Mouse (Mus musculus) ES-Bruce4 (cell line): ENCODE measurements around the gene Ndufs7. TPM values are rescaled to one million over a fixed set of nuclear protein-coding genes. Genes with fewer than 3 reads are reported as not detected.
A peak's percentile ranks its signal among the peaks of the same experiment; 100 is the strongest.

Experiments used
- H3K27ac ChIP-seq: 2 replicates; pipeline ENCODE4 v1.5.1; 2012; ENCODE audit warnings: low read length, inconsistent platforms; ENCODE audit not compliant: insufficient read depth
- H3K27me3 ChIP-seq: 2 replicates; pipeline ENCODE4 v1.6.1; 2012; ENCODE audit warnings: mild to moderate bottlenecking, low read length, inconsistent platforms; ENCODE audit not compliant: control insufficient read depth, poor library complexity, insufficient read depth, severe bottlenecking
- H3K36me3 ChIP-seq: 2 replicates; pipeline ENCODE4 v1.6.1; 2012; ENCODE audit warnings: inconsistent platforms, mild to moderate bottlenecking, low read length, moderate library complexity; ENCODE audit not compliant: control insufficient read depth, poor library complexity, insufficient read depth, severe bottlenecking
- H3K4me1 ChIP-seq: one replicate; pipeline ENCODE4 v1.8.1; 2011; ENCODE audit warnings: low read length; ENCODE audit not compliant: control insufficient read depth, insufficient read depth
- H3K4me3 ChIP-seq: 2 replicates; pipeline ENCODE4 v1.5.1; 2011; ENCODE audit warnings: low read depth, mild to moderate bottlenecking, low read length
- H3K9ac ChIP-seq: 2 replicates; pipeline ENCODE4 v1.6.1; 2012; ENCODE audit warnings: low read depth, mild to moderate bottlenecking, inconsistent platforms; ENCODE audit not compliant: poor library complexity, severe bottlenecking
- H3K9me3 ChIP-seq: replicated peaks from 2 replicates; pipeline ENCODE4 v1.6.1; 2012; ENCODE audit warnings: mild to moderate bottlenecking, low read length, inconsistent platforms; ENCODE audit not compliant: control insufficient read depth, poor library complexity, insufficient read depth, severe bottlenecking
- CTCF ChIP-seq: IDR thresholded peaks from one replicate; pipeline ENCODE4 v1.8.1; 2011; ENCODE audit warnings: low read depth, low read length
- EP300 ChIP-seq: IDR thresholded peaks from 2 replicates; pipeline ENCODE4 v1.6.1; 2011; ENCODE audit warnings: low read depth, low read length; ENCODE audit not compliant: insufficient read depth
- POLR2A ChIP-seq: IDR thresholded peaks from one replicate; pipeline ENCODE4 v1.8.1; 2011; ENCODE audit warnings: low read length; ENCODE audit not compliant: insufficient read depth
- polyA plus RNA-seq: library from polyadenylated mRNA; stranded (reverse); fragments of >200 nt; gene quantifications from 2 replicates; pipeline ENCODE4 v1.2.4, GENCODE M21; 2011; ENCODE audit warnings: low read depth; ENCODE audit not compliant: missing spikeins, insufficient read depth, insufficient read length

The Ndufs7 gene
- polyA plus RNA-seq, 1 experiment, result 63.9 TPM

DNA sequence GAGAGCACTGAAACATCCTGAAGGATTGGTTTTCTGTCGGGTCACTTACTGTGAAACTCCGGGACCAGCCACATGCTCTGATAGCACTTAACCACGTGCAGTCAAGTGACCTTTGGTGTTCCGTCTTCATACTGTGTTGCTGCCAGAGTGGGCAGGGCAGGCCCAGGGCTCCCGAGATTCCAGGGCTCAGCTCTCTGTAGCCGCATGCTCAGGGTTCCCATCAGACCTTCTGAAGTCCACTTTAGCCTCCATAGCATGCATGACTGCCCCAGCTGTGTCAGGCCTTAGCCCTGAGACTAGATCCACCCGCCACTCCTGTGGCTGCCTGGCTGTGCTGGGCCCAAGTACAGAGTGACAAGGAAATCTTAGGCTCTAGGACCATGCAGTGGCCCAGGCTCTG is 32.4 kb downstream of the Ndufs7 start:
- H3K36me3 ChIP-seq, result peaks cover 66% of the 10 kb centered on the region
- no peaks in the 10 kb centered on the region for H3K4me1 ChIP-seq
- no peak overlapping the region for H3K9ac ChIP-seq
- H3K27ac ChIP-seq, result no peak overlapping the region
- H3K4me3 ChIP-seq, result no peak overlapping the region
- no peaks in the 10 kb centered on the region for H3K9me3 ChIP-seq
- H3K27me3 ChIP-seq, result no peaks in the 10 kb centered on the region
- TF ChIP-seq EP300, result no peak
- TF ChIP-seq CTCF, result no peak
- no peak for TF ChIP-seq POLR2A

DNA sequence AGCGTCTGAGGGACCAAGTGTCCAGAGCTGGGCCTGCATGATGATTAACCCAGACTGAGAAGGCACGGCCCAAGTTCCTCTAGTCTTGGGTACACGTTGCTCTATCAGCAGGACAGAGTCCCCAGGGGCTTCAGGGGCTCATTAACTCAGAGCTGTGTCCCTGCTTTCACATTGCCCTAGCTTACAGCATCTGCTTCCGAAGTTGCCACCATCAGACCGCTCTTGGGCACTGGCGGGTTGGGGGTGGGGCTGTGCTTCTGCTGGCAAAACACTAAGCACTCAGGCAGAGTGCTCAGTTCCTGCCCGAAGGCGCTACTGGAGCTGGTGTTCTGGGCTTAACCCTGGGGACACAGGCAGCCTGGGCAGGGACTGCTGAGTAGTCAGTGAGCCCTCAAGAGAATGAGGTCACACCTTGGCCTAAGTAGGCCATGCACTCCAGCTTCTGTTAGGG is 33.0 kb downstream of the Ndufs7 start:
- Histone ChIP-seq H3K4me1 (no peaks in the 10 kb centered on the region), H3K27me3 (no peaks in the 10 kb centered on the region), H3K9me3 (no peaks in the 10 kb centered on the region), H3K9ac (no peak overlapping the region), H3K27ac (no peak overlapping the region), H3K36me3 (peaks cover 62% of the 10 kb centered on the region), H3K4me3 (no peak overlapping the region)
- no peak for TF ChIP-seq EP300
- TF ChIP-seq CTCF, result no peak
- TF ChIP-seq POLR2A, result no peak

DNA sequence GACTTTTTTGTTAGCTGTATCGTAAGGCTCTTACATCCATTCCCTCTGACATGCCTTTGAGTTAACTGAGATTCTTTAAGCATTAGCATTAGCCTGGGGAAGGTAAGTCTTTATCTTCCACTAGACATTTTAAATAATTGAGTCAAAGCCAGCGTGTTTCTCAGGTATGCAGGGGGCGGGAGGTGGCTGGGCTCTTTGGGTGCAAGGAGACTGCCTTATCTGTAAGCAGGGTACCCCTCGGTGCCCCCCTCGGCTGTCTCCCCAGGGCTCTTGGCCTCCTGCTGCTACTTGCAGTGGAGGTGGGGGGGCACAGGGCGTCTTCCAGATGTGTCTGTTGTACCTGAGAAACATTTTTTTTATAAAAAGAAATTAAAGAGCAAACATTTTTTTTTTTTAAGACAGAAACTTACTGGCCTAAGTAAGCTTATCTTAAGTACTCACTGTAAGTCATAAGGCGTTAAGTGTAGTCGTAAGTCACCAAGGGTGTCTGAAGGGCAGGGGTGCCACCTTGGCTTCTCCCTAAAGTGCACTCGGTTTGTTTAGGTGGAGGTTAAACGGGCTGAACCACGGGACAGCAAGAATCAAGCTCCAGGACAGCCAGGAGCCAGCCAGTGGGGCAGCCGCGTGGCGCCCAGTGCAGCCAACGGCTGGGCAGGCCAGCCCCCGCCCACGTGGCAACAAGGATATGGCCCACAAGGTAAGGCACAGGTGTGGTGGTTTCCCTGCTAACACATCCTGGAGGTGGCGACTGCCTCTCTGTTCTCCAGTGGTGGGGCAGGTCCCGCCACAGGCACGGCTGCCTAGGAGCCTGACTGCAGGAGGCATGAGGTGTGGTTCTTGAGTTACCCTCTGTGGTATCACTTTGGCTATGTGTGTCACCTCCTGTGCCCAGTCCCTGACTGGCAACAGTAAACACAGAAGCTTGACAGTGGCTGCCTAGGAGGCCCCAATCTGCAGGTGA is 33.8 kb downstream of the Ndufs7 start:
- peaks cover 58% of the 10 kb centered on the region for H3K36me3 ChIP-seq

DNA sequence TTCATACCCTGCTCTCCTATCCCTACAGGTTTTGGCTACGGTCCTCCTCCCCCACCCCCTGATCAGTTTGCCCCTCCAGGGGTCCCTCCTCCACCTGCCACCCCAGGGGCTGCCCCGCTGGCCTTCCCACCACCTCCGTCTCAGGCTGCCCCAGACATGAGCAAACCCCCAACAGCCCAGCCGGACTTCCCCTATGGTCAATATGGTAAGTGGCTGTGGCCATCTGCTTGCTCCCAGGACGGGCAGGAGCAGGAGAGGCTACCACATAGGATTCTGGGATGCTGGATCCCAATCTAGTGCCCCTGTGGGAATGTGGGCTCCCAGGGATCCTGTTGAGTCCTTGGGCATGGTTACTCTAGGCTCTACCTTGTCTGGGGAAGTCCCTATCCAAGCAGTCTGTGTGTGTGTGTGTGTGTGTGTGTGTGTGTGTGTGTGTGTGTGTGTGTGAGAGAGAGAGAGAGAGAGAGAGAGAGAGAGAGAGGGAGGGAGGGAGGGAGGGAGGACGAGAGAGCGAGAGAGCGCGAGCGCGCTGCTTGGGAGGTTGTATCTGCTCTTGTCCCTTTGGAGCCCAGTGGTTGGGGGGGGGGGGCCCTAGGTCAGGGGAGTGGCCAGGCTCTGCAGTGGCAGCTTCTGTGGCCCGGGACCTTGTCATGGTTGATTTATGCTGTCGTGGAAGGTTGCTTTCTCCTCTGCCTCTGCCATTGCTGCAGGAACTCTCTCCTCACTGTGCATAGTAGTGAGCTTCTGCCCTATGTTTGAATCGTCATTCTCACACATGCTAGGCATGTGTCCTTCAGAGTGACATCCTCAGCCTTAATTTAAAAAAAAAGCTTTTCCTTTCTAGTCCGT is 36.5 kb downstream of the Ndufs7 start:
- Histone ChIP-seq H3K9me3 (no peaks in the 10 kb centered on the region), H3K27me3 (no peaks in the 10 kb centered on the region), H3K4me1 (no peaks in the 10 kb centered on the region), H3K27ac (no peak overlapping the region), H3K36me3 (peaks cover 49% of the 10 kb centered on the region), H3K9ac (no peak overlapping the region), H3K4me3 (no peak overlapping the region)
- TF ChIP-seq CTCF (no peak), POLR2A (no peak), EP300 (no peak)

More for the DNA sequence above, 33.8 kb downstream of the Ndufs7 start:
- TF ChIP-seq POLR2A, result no peak
- no peak for TF ChIP-seq EP300
- TF ChIP-seq CTCF, result no peak
- Histone ChIP-seq H3K4me3 (no peak overlapping the region), H3K27me3 (no peaks in the 10 kb centered on the region), H3K4me1 (no peaks in the 10 kb centered on the region), H3K9ac (no peak overlapping the region), H3K27ac (no peak overlapping the region), H3K9me3 (no peaks in the 10 kb centered on the region)

DNA sequence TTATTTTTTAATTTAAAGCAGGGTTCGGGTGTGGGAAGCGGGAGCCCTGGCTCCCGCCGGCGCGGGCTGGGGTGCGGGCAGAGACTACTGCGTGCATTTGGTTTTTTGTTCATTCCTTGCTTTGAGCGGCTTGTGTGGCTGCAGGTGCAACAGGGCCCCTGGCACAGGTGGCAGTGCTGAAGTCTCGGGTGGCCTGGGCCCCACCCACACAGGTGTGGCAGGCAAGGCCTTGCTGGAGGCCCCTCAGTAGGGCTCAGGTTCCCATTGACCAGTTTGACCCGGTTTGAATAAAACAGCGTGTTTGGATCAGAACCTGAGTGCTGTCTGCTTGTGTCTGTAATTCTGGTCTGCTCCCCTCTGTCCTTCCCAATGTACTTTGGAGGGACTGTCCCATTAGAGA is 39.2 kb downstream of the Ndufs7 start:
- TF ChIP-seq POLR2A (no peak), CTCF (no peak), EP300 (no peak)
- no peaks in the 10 kb centered on the region for H3K9me3 ChIP-seq
- H3K27me3 ChIP-seq, result no peaks in the 10 kb centered on the region
- no peak overlapping the region for H3K27ac ChIP-seq
- H3K4me1 ChIP-seq, result no peaks in the 10 kb centered on the region
- H3K4me3 ChIP-seq, result no peak overlapping the region
- no peak overlapping the region for H3K9ac ChIP-seq
- H3K36me3 ChIP-seq, result peaks cover 37% of the 10 kb centered on the region

DNA sequence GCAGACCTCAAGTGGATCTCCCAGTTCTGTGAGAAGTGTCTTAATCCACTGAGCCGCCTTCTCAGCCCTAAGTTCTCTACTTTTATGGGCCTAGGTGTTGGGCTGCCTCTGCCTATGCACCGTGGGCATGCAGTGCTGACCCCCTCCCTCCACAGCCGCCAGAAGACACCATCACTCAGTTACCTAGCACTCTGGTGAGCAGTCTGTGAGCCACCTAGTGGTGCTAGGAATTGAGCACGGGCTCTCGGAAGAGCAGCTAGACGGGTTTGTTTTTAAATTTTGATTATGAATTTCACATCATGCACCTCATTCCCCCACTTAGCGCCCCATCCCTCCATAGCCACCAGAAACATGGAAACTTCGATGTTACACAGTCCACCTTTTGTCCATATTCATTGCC is 39.7 kb downstream of the Ndufs7 start:
- H3K4me3 ChIP-seq, result no peak overlapping the region
- no peaks in the 10 kb centered on the region for H3K4me1 ChIP-seq
- H3K27me3 ChIP-seq, result no peaks in the 10 kb centered on the region
- peaks cover 39% of the 10 kb centered on the region for H3K36me3 ChIP-seq
- H3K9ac ChIP-seq, result no peak overlapping the region
- peak; percentile 45 for TF ChIP-seq CTCF
- TF ChIP-seq EP300, result no peak
- no peaks in the 10 kb centered on the region for H3K9me3 ChIP-seq
- no peak overlapping the region for H3K27ac ChIP-seq
